Mouse (Mus musculus): ENCODE measurements around the gene Dzip3.

GRCm38 (mm10) chr16:48899868-48900267 is 94.1 kb downstream of the Dzip3 start:
- no peak for TF ChIP-seq CTCF (IDR thresholded peaks at IDR 0.05; ENCODE audit: insufficient read depth, low read length)
- no peak for TF ChIP-seq POLR2A (IDR thresholded peaks at IDR 0.05; ENCODE audit: borderline replicate concordance, extremely low read depth, low read depth, low read length)
